Mouse (Mus musculus) lung, embryonic 16.5 days (tissue): ENCODE measurements at regions not wholly inside any gene's neighbourhood (a gene's known extent, or its start where the extent isn't known, plus 50 kb on each side); places are given as distances from the start of the nearest gene placed in this dataset.

ENCODE experiments used
- ATAC-seq: fragments of 200-750 bp; cut with Nextera tagmentation; 2 replicates; pipeline ENCODE4 v1.8.0; 2017; ENCODE audit warnings: low read depth, mild to moderate bottlenecking, moderate library complexity
- H3K27ac ChIP-seq: fragments of 300-500 bp; sonication (generic); 2 replicates; pipeline ENCODE4 v1.5.1; 2014; ENCODE audit warnings: mild to moderate bottlenecking, control low read depth, low read length
- H3K27me3 ChIP-seq: fragments of 300-500 bp; sonication (generic); 2 replicates; pipeline ENCODE4 v1.6.1; 2014; ENCODE audit warnings: low read depth, low read length, mixed read lengths; ENCODE audit not compliant: control insufficient read depth, insufficient read depth
- H3K36me3 ChIP-seq: fragments of 300-500 bp; sonication (generic); 2 replicates; pipeline ENCODE4 v1.6.1; 2014; ENCODE audit warnings: low read length; ENCODE audit not compliant: control insufficient read depth, insufficient read depth
- H3K4me1 ChIP-seq: fragments of 300-500 bp; sonication (generic); replicated peaks from 2 replicates; pipeline ENCODE4 v1.6.1; 2014; ENCODE audit warnings: low read length, mixed read lengths; ENCODE audit not compliant: control insufficient read depth, insufficient read depth
- H3K4me2 ChIP-seq: fragments of 300-500 bp; sonication (generic); 2 replicates; pipeline ENCODE4 v1.6.1; 2014; ENCODE audit warnings: low read depth, low read length, control low read depth
- H3K4me3 ChIP-seq: fragments of 300-500 bp; sonication (generic); 2 replicates; pipeline ENCODE4 v1.5.1; 2014; ENCODE audit warnings: mild to moderate bottlenecking, low read length, control low read depth
- H3K9ac ChIP-seq: fragments of 300-500 bp; sonication (generic); 2 replicates; pipeline ENCODE4 v1.6.1; 2014; ENCODE audit warnings: low read length, control low read depth
- H3K9me3 ChIP-seq: fragments of 300-500 bp; sonication (generic); 2 replicates; pipeline ENCODE4 v1.6.1; 2016; ENCODE audit warnings: low read length; ENCODE audit not compliant: control insufficient read depth
- WGBS: fragments of 180-500 bp; shearing (Covaris S2); extraction: QIAGEN DNeasy Blood & Tissue Kit; methylation state at CpG from one replicate; pipeline ENCODE4 v1.1.7; 2014; 5-methylcytosine and 5-hydroxymethylcytosine counted together

- no peaks in the 10 kb centered on the region for H3K36me3 ChIP-seq
- H3K27me3 ChIP-seq, result no peaks in the 10 kb centered on the region
- H3K9ac ChIP-seq, result no peak overlapping the region
- H3K27ac ChIP-seq, result no peak overlapping the region
- H3K9me3 ChIP-seq, result no peaks in the 10 kb centered on the region
- no peak for ATAC-seq
- peaks cover 10% of the 10 kb centered on the region for H3K4me1 ChIP-seq
- H3K4me2 ChIP-seq, result no peak overlapping the region
- no peak overlapping the region for H3K4me3 ChIP-seq
- WGBS, result 91% methylated on average over 5 of the region's 5 CpGs
Observed at GRCm38 (mm10) chr6:117426363-117426762, 258.0 kb downstream of the Cxcl12 start.

DNA sequence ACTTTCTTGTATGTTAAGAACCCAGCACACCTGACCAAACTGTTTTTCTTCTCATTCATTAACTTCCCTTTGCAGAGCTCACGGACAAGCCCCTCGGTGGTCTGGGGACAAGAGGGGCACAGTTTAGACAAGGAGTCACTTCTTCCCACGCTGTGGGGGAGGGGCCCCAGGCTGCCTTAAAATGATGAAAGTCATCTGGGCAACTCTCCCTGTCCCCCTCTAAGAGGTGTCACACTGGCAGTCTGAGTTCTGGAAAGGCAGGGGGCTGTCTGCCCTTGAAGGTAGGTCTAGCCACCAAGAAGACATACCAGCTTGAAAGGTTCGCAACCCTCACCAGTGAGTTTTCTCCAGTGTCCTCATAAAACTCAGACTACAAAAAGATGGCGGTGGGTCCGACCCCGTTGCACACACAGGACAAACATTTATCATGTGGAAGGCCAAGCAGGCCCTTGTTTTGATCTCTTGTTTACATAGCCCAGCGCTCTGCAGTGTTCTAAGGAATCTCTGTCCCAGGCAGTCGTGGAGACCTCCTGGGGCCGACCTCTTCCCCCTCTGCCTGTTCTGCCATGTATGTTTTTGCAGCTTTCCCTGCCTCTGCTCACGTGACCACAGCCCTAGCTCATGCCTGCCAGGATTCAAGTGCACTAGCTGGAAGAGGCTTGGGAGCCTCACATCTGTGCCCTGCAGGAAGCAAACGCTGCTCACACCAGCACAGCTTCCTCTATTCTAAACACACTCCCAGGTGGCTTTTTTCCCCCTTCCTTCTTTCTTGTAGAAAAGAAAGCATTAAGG lies 259.2 kb downstream of the Cxcl12 start:
- H3K4me2 ChIP-seq, result peak overlapping the region; percentile 3; the same call in 1 of the 2 replicates
- 17% methylated on average over 12 of the region's 12 CpGs for WGBS
- peak; percentile 77 for ATAC-seq

GRCm38 (mm10) chr6:117428441-117428840 lies 260.1 kb downstream of the Cxcl12 start:
- no peaks in the 10 kb centered on the region for H3K9me3 ChIP-seq
- no peaks in the 10 kb centered on the region for H3K36me3 ChIP-seq
- peaks cover 13% of the 10 kb centered on the region for H3K4me1 ChIP-seq
- H3K4me3 ChIP-seq, result no peak overlapping the region
- no peak overlapping the region for H3K9ac ChIP-seq
- no peaks in the 10 kb centered on the region for H3K27me3 ChIP-seq
- H3K4me2 ChIP-seq, result no peak overlapping the region
- 83% methylated on average over 11 of the region's 11 CpGs for WGBS
- no peak overlapping the region for H3K27ac ChIP-seq
- no peak for ATAC-seq

More for the DNA sequence above, 259.2 kb downstream of the Cxcl12 start:
- H3K36me3 ChIP-seq, result no peaks in the 10 kb centered on the region
- H3K9me3 ChIP-seq, result no peaks in the 10 kb centered on the region
- H3K9ac ChIP-seq, result no peak overlapping the region
- no peak overlapping the region for H3K27ac ChIP-seq
- no peaks in the 10 kb centered on the region for H3K27me3 ChIP-seq
- H3K4me3 ChIP-seq, result no peak overlapping the region
- H3K4me1 ChIP-seq, result peaks cover 13% of the 10 kb centered on the region

DNA sequence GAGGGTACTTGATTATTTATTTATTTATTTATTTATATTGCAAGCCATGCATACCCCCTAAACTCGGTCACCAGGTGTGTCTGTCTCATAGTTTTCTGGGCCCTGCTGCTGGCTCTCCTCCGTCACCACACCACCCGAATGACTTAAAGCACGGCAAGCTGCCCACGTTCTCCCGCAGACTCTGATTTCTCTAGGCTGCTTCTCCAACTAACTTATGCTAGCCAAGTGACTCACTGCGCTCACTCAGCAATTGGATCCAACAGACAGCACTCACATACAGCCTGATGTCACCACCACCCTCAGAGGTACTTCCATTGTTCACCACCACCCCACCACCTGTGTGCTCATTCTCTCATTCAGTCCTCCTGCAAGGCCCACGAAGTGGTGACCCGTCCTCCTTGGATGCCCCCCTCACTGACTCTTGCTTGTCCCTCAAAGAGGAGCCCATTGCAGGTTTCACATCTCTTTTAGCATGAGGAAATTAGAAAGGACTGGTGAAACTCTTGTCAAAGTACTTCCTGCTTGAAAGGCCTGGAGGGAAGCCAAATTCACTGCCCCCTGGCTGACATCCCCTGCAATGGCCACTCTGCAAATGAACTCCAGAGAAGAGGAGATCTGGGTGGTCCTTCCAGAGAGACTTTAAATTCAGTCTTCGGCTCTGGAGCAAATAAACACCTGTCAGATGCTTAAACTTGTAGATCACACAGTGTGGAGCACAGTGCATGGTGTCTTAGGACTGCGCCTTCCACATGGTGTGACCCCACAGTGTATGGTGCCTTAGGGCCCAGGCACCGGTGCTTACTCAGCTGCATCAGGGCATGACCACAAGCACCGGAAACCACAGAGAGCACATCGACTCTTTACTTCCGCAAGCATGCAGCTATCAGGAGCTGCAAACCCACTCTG lies 262.8 kb downstream of the Cxcl12 start:
- Histone ChIP-seq H3K9me3 (no peaks in the 10 kb centered on the region), H3K36me3 (no peaks in the 10 kb centered on the region), H3K4me3 (no peak overlapping the region), H3K4me1 (peaks cover 19% of the 10 kb centered on the region), H3K4me2 (no peak overlapping the region), H3K9ac (no peak overlapping the region), H3K27ac (no peak overlapping the region), H3K27me3 (no peaks in the 10 kb centered on the region)
- ATAC-seq, result peak; percentile 61; the same call in 1 of the 2 replicates
- 69% methylated on average over 15 of the region's 15 CpGs for WGBS

DNA sequence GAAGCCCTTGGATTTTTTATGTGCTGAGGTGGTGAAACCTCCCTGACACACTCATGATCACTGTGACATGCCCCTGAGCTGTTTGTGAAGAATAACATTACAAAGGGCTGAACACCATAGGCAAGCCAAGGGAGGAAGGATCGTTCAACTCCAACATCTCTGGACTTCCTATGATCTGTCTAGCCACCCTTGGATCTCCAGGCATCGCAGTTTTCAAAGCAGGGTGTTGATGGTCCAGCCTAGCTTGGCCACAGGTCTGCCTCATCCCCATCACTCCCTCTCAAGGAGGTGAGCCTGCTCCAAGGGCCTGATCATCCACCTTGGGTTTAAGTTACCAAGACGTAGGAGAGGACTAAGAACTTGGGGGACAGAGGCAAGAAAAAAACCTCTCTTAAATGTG lies 268.5 kb downstream of the Cxcl12 start:
- H3K4me3 ChIP-seq, result no peak overlapping the region
- ATAC-seq, result no peak
- no peaks in the 10 kb centered on the region for H3K9me3 ChIP-seq
- no peak overlapping the region for H3K27ac ChIP-seq
- no peak overlapping the region for H3K9ac ChIP-seq
- H3K4me1 ChIP-seq, result peaks cover 6% of the 10 kb centered on the region
- no peaks in the 10 kb centered on the region for H3K27me3 ChIP-seq
- 81% methylated on average over 3 of the region's 3 CpGs for WGBS
- no peak overlapping the region for H3K4me2 ChIP-seq
- no peaks in the 10 kb centered on the region for H3K36me3 ChIP-seq

DNA sequence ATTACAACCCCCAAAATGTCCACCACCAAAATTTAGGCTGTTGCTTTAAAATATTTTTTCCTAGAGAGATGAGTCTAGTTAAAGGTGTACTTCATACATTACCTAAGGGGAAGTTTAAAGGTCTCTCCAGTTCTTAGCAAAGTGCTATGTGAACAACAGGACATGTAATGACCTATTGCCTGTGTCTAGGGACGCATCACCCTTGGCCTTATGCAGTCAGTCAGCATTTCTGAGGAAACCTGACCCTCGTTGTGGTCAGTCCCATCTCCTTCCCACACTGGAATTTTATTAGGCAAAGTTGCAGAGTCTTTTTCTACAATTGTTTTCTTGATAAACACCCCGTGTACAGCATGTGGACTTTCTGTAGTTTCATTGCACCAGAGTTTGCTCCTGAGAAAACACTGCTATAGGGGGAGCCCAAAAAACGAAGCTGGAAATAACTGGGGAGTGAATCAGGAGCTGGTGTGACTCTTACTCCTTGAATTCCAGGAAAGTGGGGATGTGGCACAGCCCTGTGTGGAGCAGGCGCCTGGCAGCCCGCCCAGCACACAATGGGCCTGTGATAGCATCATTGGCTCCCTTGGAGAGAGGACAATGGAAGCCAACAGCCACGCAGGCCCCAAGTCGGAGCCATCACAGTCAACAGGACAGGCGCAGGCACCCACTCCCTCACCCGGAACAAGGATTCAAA lies 269.2 kb downstream of the Cxcl12 start:
- no peaks in the 10 kb centered on the region for H3K9me3 ChIP-seq
- 57% methylated on average over 10 of the region's 10 CpGs for WGBS
- no peak overlapping the region for H3K27ac ChIP-seq
- no peak overlapping the region for H3K4me2 ChIP-seq
- ATAC-seq, result no peak
- peaks cover 6% of the 10 kb centered on the region for H3K4me1 ChIP-seq
- H3K36me3 ChIP-seq, result no peaks in the 10 kb centered on the region
- no peak overlapping the region for H3K9ac ChIP-seq
- H3K27me3 ChIP-seq, result no peaks in the 10 kb centered on the region
- no peak overlapping the region for H3K4me3 ChIP-seq

- Histone ChIP-seq H3K27ac (no peak overlapping the region), H3K4me3 (no peak overlapping the region), H3K4me2 (no peak overlapping the region), H3K27me3 (no peaks in the 10 kb centered on the region), H3K4me1 (no peaks in the 10 kb centered on the region), H3K9ac (no peak overlapping the region), H3K9me3 (no peaks in the 10 kb centered on the region), H3K36me3 (no peaks in the 10 kb centered on the region)
- 64% methylated on average over 3 of the region's 3 CpGs for WGBS
- no peak for ATAC-seq
Observed at GRCm38 (mm10) chr6:117448652-117449051, 280.3 kb downstream of the Cxcl12 start.

DNA sequence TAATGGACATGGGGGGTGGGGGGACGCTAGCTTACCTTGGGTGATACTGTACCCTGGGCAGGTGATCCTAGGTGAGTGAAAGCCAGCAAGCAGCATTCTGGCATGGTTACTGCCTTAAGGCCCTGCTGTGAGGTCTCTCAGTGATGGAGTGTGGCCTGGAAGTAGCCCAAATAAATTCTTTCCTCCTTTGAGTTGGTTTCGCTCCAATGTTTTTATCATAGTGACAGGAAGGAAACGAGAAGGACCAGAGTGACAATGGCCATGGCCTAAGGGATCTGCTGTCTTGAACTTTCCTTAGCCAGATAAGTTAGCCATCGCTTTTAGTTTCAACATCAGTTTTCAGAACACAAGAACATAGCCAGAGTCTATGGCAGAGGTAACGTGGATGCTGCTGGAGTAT lies 282.7 kb downstream of the Cxcl12 start:
- Histone ChIP-seq H3K9me3 (no peaks in the 10 kb centered on the region), H3K27me3 (no peaks in the 10 kb centered on the region), H3K4me2 (no peak overlapping the region), H3K4me1 (no peaks in the 10 kb centered on the region), H3K9ac (no peak overlapping the region), H3K27ac (no peak overlapping the region), H3K36me3 (no peaks in the 10 kb centered on the region), H3K4me3 (no peak overlapping the region)
- ATAC-seq, result no peak
- WGBS, result 56% methylated on average over 5 of the region's 5 CpGs

DNA sequence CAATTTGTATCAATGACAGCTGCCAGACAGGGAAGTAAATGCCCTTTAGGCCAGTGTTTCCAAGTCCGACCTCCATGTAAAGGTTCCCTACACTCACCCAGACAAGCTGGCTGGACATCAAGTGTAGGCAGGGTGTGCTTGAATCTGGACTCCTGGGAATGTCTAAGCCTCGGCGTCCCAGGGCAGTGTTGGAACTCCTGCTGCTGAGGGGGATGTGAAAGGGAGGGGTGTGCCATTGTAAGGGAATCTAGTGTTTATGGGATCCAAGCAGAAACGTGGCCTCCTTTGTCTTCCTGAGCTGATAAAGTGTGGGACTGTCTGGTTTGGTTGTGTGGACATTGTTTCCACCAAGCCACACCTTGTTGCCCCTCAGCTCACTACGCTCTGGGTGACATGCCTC lies 291.9 kb downstream of the Cxcl12 start:
- ATAC-seq, result 0 out of 2 replicates have a peak, but pooled peaks have one; percentile 28
- H3K27me3 ChIP-seq, result no peaks in the 10 kb centered on the region
- no peaks in the 10 kb centered on the region for H3K9me3 ChIP-seq
- no peak overlapping the region for H3K27ac ChIP-seq
- 48% methylated on average over 5 of the region's 5 CpGs for WGBS
- H3K4me2 ChIP-seq, result no peak overlapping the region
- no peak overlapping the region for H3K4me3 ChIP-seq
- H3K9ac ChIP-seq, result no peak overlapping the region
- H3K36me3 ChIP-seq, result no peaks in the 10 kb centered on the region
- H3K4me1 ChIP-seq, result no peaks in the 10 kb centered on the region
